Mouse (Mus musculus): ENCODE measurements around the gene Gsx1. TPM values are rescaled to one million over a fixed set of nuclear protein-coding genes. Genes with fewer than 3 reads are reported as not detected.
A peak's percentile ranks its signal among the peaks of the same experiment; 100 is the strongest.

Gsx1 gene
- polyA plus RNA-seq, 1 experiment from 2014 or later: not detected

- WGBS: 30% methylated on average over 21 of the region's 21 CpGs
- TF ChIP-seq CTCF (IDR thresholded peaks at IDR 0.05; ENCODE audit: low read depth): peak; percentile 3; the same call in 1 of the 2 replicates
- Histone ChIP-seq H3K4me1 (replicated peaks; ENCODE audit: control insufficient read depth, insufficient read depth, low read length) (no peaks in the 10 kb centered on the region), H3K4me3 (ENCODE audit: low read depth, low read length) (no peak overlapping the region), H3K36me3 (ENCODE audit: control insufficient read depth, insufficient read depth) (no peaks in the 10 kb centered on the region), H3K27ac (ENCODE audit: low read depth, low read length) (peak overlapping the region; percentile 51), H3K9ac (ENCODE audit: low read depth, low read length) (no peak overlapping the region; the same call in 1 of the 2 replicates), H3K9me3 (ENCODE audit: control insufficient read depth) (no peaks in the 10 kb centered on the region), H3K4me2 (replicated peaks; ENCODE audit: low read depth) (peak overlapping the region; percentile 31), H3K27me3 (replicated peaks; ENCODE audit: control insufficient read depth, insufficient read depth, low read length) (no peaks in the 10 kb centered on the region)
- peak; percentile 93 for ATAC-seq
Measured at GRCm38 (mm10) chr5:147235406-147236309, 47.2 kb downstream of the Gsx1 start.

Other genes with a start within 250 kb of the Gsx1 start
- 64.9 and 66.6 TPM in 2 replicates for gene Gtf3a, start 240.0 kb upstream of the Gsx1 start, polyA plus RNA-seq (2015; fragmentation: Nextera tagmentation; extraction: Ambion mirVana)
- 29.9 and 32.3 TPM in 2 replicates for gene Mtif3, start 224.9 kb upstream of the Gsx1 start, polyA plus RNA-seq (2015; fragmentation: Nextera tagmentation; extraction: Ambion mirVana)
- gene Lnx2, start 112.1 kb upstream of the Gsx1 start, polyA plus RNA-seq (2015; fragmentation: Nextera tagmentation; extraction: Ambion mirVana): 9.7 and 10.2 TPM in 2 replicates
- 116 and 118 TPM in 2 replicates for gene Polr1d, start 111.6 kb upstream of the Gsx1 start, polyA plus RNA-seq (2015; fragmentation: Nextera tagmentation; extraction: Ambion mirVana)
- 6.7 and 9.2 TPM in 2 replicates for gene Pdx1, start 81.3 kb downstream of the Gsx1 start, polyA plus RNA-seq (2015; fragmentation: Nextera tagmentation; extraction: Ambion mirVana)
- 35.0 and 38.9 TPM in 2 replicates for gene Cdx2, start 118.6 kb downstream of the Gsx1 start, polyA plus RNA-seq (2015; fragmentation: Nextera tagmentation; extraction: Ambion mirVana)
- 0.95 and 1.1 TPM in 2 replicates for gene Urad, start 133.7 kb downstream of the Gsx1 start, polyA plus RNA-seq (2015; fragmentation: Nextera tagmentation; extraction: Ambion mirVana)
- 0.26 TPM in 2 replicates for gene Flt3, start 211.8 kb downstream of the Gsx1 start, polyA plus RNA-seq (2015; fragmentation: Nextera tagmentation; extraction: Ambion mirVana)
- gene Pan3, start 241.5 kb downstream of the Gsx1 start, polyA plus RNA-seq (2015; fragmentation: Nextera tagmentation; extraction: Ambion mirVana): 40.3 and 46.4 TPM in 2 replicates

Data from intestine, postnatal 0 days (tissue).